Comparison of ENCODE assay signal across 8 mouse cellular contexts in genomic region chr2:103970041-103970790, GRCm38 (mm10). TPM values are rescaled to one million over a fixed set of nuclear protein-coding genes. Genes with fewer than 3 reads are reported as not detected.
DNase-seq lines count a peak whose midpoint lies in the region; ATAC-seq and TF ChIP-seq lines count a peak whose summit lies in the region.
"Had no signal": no experiment of that assay in that cellular context is flagged by ENCODE, and none has a peak within 500 bp of the region (broad histone marks: within the 10 kb centered on the region; RNA-seq: fewer than 3 reads in every experiment).

No protein-coding gene starts in this region.

- peak; percentile 58 to 62 for DNase-seq in adrenal gland, adult 18-20 months (ENCODE audit: low spot score in 2 of 2)
- DNase-seq in cerebellum, postnatal 36 days, result peak; percentile 22 to 31
- peak; percentile 57 for DNase-seq in gastrocnemius, postnatal 14 days
- peak; percentile 64 for DNase-seq in hindbrain, postnatal 0 days (ENCODE audit: low spot score)
- peak; percentile 59 to 63 for DNase-seq in spleen, adult 18-20 months

- no peaks in the 10 kb centered on the region for H3K4me1 ChIP-seq in hindbrain, postnatal 0 days (ENCODE audit: insufficient read depth, low read length)
- peaks cover 23% of the 10 kb centered on the region for H3K4me1 ChIP-seq in limb, embryonic 12.5 days (replicated peaks)
- H3K4me1 ChIP-seq in midbrain, embryonic 12.5 days, result peaks cover 16% of the 10 kb centered on the region

- no peak for TF ChIP-seq CTCF in hindbrain, postnatal 0 days (IDR thresholded peaks at IDR 0.05; ENCODE audit: low read depth)

- no peaks in the 10 kb centered on the region for H3K27me3 ChIP-seq in hindbrain, postnatal 0 days (ENCODE audit: insufficient read depth, low read length)
- H3K27me3 ChIP-seq in limb, embryonic 12.5 days, result peaks cover 55% of the 10 kb centered on the region
- peaks cover 36% of the 10 kb centered on the region for H3K27me3 ChIP-seq in midbrain, embryonic 12.5 days

- ATAC-seq in hindbrain, postnatal 0 days, result peak; percentile 71
- ATAC-seq in limb, embryonic 12.5 days (ENCODE audit: insufficient number of reproducible peaks, insufficient read depth, low FRiP score, low TSS enrichment, low read depth), result peak; percentile 53
- peak; percentile 81 for ATAC-seq in midbrain, embryonic 12.5 days (ENCODE audit: low FRiP score, low read depth)

- peak overlapping the region; percentile 54 for H3K4me3 ChIP-seq in hindbrain, postnatal 0 days (ENCODE audit: low read length)
- H3K4me3 ChIP-seq in limb, embryonic 12.5 days (replicated peaks), result peak overlapping the region; percentile 76
- H3K4me3 ChIP-seq in midbrain, embryonic 12.5 days, result peak overlapping the region; percentile 80

- H3K36me3 ChIP-seq in hindbrain, postnatal 0 days (ENCODE audit: insufficient read depth, low read length), result peaks cover 4% of the 10 kb centered on the region; the same call in 1 of the 2 replicates
- no peaks in the 10 kb centered on the region for H3K36me3 ChIP-seq in limb, embryonic 12.5 days
- H3K36me3 ChIP-seq in midbrain, embryonic 12.5 days, result no peaks in the 10 kb centered on the region

- under 1% methylated on average over 59 of the region's 79 CpGs for WGBS in hindbrain, postnatal 0 days
- 1% methylated on average over 77 of the region's 79 CpGs for WGBS in limb, embryonic 12.5 days
- under 1% methylated on average over 74 of the region's 79 CpGs for WGBS in midbrain, embryonic 12.5 days

- H3K9ac ChIP-seq in hindbrain, postnatal 0 days (replicated peaks; ENCODE audit: low read length), result peak overlapping the region; percentile 69
- peak overlapping the region; percentile 72 for H3K9ac ChIP-seq in limb, embryonic 12.5 days (replicated peaks)
- peak overlapping the region; percentile 83 for H3K9ac ChIP-seq in midbrain, embryonic 12.5 days (replicated peaks)

- intact Hi-C loops in gastrocnemius, postnatal 14 days (cut with DNase I; ENCODE audit: low total_unique reads), result no loop called here

- no peaks in the 10 kb centered on the region for H3K9me3 ChIP-seq in hindbrain, postnatal 0 days (ENCODE audit: low read length)
- H3K9me3 ChIP-seq in limb, embryonic 12.5 days, result no peaks in the 10 kb centered on the region
- H3K9me3 ChIP-seq in midbrain, embryonic 12.5 days, result no peaks in the 10 kb centered on the region

- H3K27ac ChIP-seq in hindbrain, postnatal 0 days, result peak overlapping the region; percentile 68
- peak overlapping the region; percentile 76; the same call in 1 of the 2 replicates for H3K27ac ChIP-seq in limb, embryonic 12.5 days
- H3K27ac ChIP-seq in midbrain, embryonic 12.5 days (replicated peaks), result peak overlapping the region; percentile 89

- peak overlapping the region; percentile 89 for H3K4me2 ChIP-seq in hindbrain, postnatal 0 days (ENCODE audit: low read depth, low read length)
- H3K4me2 ChIP-seq in limb, embryonic 12.5 days, result peak overlapping the region; percentile 97
- peak overlapping the region; percentile 95 for H3K4me2 ChIP-seq in midbrain, embryonic 12.5 days (replicated peaks)

RNA-seq across cellular contexts. Expression of gene Lmo2, which starts 12.4 kb away (rescaled TPM):
- total RNA-seq in adrenal gland, adult 18-20 months (2021), result 10 to 100 TPM; 22.7 to 29.7 TPM
- 1 to 10 TPM; 7.0 to 9.1 TPM for total RNA-seq in gastrocnemius, postnatal 14 days (2021)
- 25.7 and 28.0 TPM in 2 replicates for total RNA-seq in hindbrain, postnatal 0 days (2014; rRNA removed)
- polyA plus RNA-seq in hindbrain, postnatal 0 days (2015; fragmentation: Nextera tagmentation; extraction: Ambion mirVana), result 31.2 TPM in 2 replicates
- polyA plus RNA-seq in limb, embryonic 12.5 days (2016; fragmentation: Nextera tagmentation; extraction: Ambion mirVana), result 20.0 and 22.6 TPM in 2 replicates
- 28.5 and 29.8 TPM in 2 replicates for polyA plus RNA-seq in midbrain, embryonic 12.5 days (2016; fragmentation: Nextera tagmentation; extraction: Ambion mirVana)

RNA-seq across cellular contexts. Expression of gene Fbxo3, which starts 57.3 kb away (rescaled TPM):
- 10 to 100 TPM; 56.0 to 80.7 TPM for total RNA-seq in adrenal gland, adult 18-20 months (2021)
- 10 to 100 TPM; 43.0 to 47.5 TPM for total RNA-seq in gastrocnemius, postnatal 14 days (2021)
- total RNA-seq in hindbrain, postnatal 0 days (2014; rRNA removed), result 59.5 and 70.6 TPM in 2 replicates
- 65.1 and 67.0 TPM in 2 replicates for polyA plus RNA-seq in hindbrain, postnatal 0 days (2015; fragmentation: Nextera tagmentation; extraction: Ambion mirVana)
- 54.7 and 55.0 TPM in 2 replicates for polyA plus RNA-seq in limb, embryonic 12.5 days (2016; fragmentation: Nextera tagmentation; extraction: Ambion mirVana)
- polyA plus RNA-seq in midbrain, embryonic 12.5 days (2016; fragmentation: Nextera tagmentation; extraction: Ambion mirVana), result 58.8 and 60.8 TPM in 2 replicates

RNA-seq across cellular contexts. Expression of gene 4931422A03Rik, which starts 57.9 kb away (rescaled TPM):
- total RNA-seq in adrenal gland, adult 18-20 months (2021), result not detected
- not detected for total RNA-seq in gastrocnemius, postnatal 14 days (2021)
- not detected in 2 replicates for total RNA-seq in hindbrain, postnatal 0 days (2014; rRNA removed)
- polyA plus RNA-seq in hindbrain, postnatal 0 days (2015; fragmentation: Nextera tagmentation; extraction: Ambion mirVana), result 1.9 and 2.5 TPM in 2 replicates
- 2.6 and 3.4 TPM in 2 replicates for polyA plus RNA-seq in limb, embryonic 12.5 days (2016; fragmentation: Nextera tagmentation; extraction: Ambion mirVana)
- 2.0 and 2.6 TPM in 2 replicates for polyA plus RNA-seq in midbrain, embryonic 12.5 days (2016; fragmentation: Nextera tagmentation; extraction: Ambion mirVana)
- total RNA-seq: layer of hippocampus, postnatal 14 days had no signal

Comparison
In these comparisons a context has a peak if more than half of its experiments do, and no peak if none do; other contexts are left out.
1. Peak in every context shown above with its lines: DNase-seq, ATAC-seq, H3K4me3 ChIP-seq and H3K27ac ChIP-seq.